Mouse (Mus musculus): ENCODE data around the gene Akap6. TPM values are rescaled to one million over a fixed set of nuclear protein-coding genes. Genes with fewer than 3 reads are reported as not detected.

The Akap6 gene
- total and polyA plus RNA-seq, 3 experiments = 0.12 to 0.42 (median 0.33) TPM

GRCm38 (mm10) chr12:53085789-53086188, 386.6 kb downstream of the Akap6 start:
- no peak overlapping the region for H3K4me2 ChIP-seq (ENCODE audit: insufficient read depth, low read depth, poor library complexity, severe bottlenecking)
- H3K9ac ChIP-seq (ENCODE audit: insufficient read depth, low read depth) = no peak overlapping the region
- dilution Hi-C loops (cut with MboI; ENCODE audit: extremely low pct_ligation_motif_present, extremely low pct_unique_long_range_greater_than_20kb, low sequenced_read_pairs) = no loop called here
- H3K36me3 ChIP-seq (replicated peaks in 1 of 2; ENCODE audit: control insufficient read depth in 1 of 2, insufficient read depth in 1 of 2, low read length in 1 of 2) = no peaks in the 10 kb centered on the region
- in situ Hi-C loops (cut with MboI; ENCODE audit: low pct_ligation_motif_present, low pct_unique_long_range_greater_than_20kb, low sequenced_read_pairs) = no loop called here
- no peaks in the 10 kb centered on the region for H3K27me3 ChIP-seq (replicated peaks)
- DNase-seq (ENCODE audit: extremely low read depth) = no peak
- no peaks in the 10 kb centered on the region for H3K9me3 ChIP-seq (replicated peaks; ENCODE audit: low read length)
- TF ChIP-seq JUND (conservative IDR thresholded peaks at IDR 0.05; ENCODE audit: low read depth, low read length) = no peak
- no peak for TF ChIP-seq HCFC1 (IDR thresholded peaks at IDR 0.05; ENCODE audit: low read depth, low read length)
- no peak for TF ChIP-seq NELFE (IDR thresholded peaks at IDR 0.05; ENCODE audit: low read depth, low read length)
- H3K27ac ChIP-seq (ENCODE audit: insufficient read depth, low read depth) = no peak overlapping the region
- no peak overlapping the region for H3K4me3 ChIP-seq (replicated peaks in 1 of 3; ENCODE audit: low read depth in 2 of 3, low read length in 2 of 3, poor library complexity in 1 of 3)
- H3K4me1 ChIP-seq (ENCODE audit: control insufficient read depth in 1 of 2, insufficient read depth in 2 of 2) = peaks cover 0 to 9% of the 10 kb centered on the region in 2 experiments; a peak in 2 of 4 replicates
- no peaks in the 10 kb centered on the region for H3K79me2 ChIP-seq (replicated peaks; ENCODE audit: control insufficient read depth, extremely low read depth, insufficient read depth, poor library complexity, severe bottlenecking)

DNA sequence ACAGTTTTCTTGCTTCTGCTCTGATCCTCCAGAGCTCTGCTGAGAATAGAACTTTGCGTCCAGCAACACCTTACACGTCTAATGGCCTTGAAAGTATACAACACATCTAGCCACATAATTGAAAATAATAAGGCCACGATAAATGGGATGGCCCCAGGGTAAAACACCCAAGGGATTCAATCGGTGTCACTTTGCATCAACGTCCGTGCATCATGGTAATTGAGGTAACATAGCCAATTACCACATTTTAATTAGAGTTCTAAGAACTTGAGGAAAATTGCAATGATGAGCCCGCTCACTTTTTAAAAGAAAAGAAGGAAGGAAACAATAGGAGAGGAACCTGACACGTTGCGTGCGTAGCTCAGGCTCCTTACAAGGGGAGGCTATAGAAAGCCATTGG, 413.1 kb downstream of the Akap6 start:
- in situ Hi-C loops (cut with MboI; ENCODE audit: low pct_ligation_motif_present, low pct_unique_long_range_greater_than_20kb, low sequenced_read_pairs) = no loop called here
- dilution Hi-C loops (cut with MboI; ENCODE audit: extremely low pct_ligation_motif_present, extremely low pct_unique_long_range_greater_than_20kb, low sequenced_read_pairs) = no loop called here
- Histone ChIP-seq H3K4me3 (replicated peaks in 1 of 3; ENCODE audit: low read depth in 2 of 3, low read length in 2 of 3, poor library complexity in 1 of 3) (no peak overlapping the region), H3K9ac (ENCODE audit: insufficient read depth, low read depth) (no peak overlapping the region), H3K4me2 (ENCODE audit: insufficient read depth, low read depth, poor library complexity, severe bottlenecking) (no peak overlapping the region), H3K27me3 (replicated peaks) (no peaks in the 10 kb centered on the region), H3K27ac (ENCODE audit: insufficient read depth, low read depth) (no peak overlapping the region), H3K9me3 (replicated peaks; ENCODE audit: low read length) (no peaks in the 10 kb centered on the region), H3K4me1 (ENCODE audit: control insufficient read depth in 1 of 2, insufficient read depth in 2 of 2) (no peaks in the 10 kb centered on the region), H3K36me3 (replicated peaks in 1 of 2; ENCODE audit: control insufficient read depth in 1 of 2, insufficient read depth in 1 of 2, low read length in 1 of 2) (no peaks in the 10 kb centered on the region), H3K79me2 (replicated peaks; ENCODE audit: control insufficient read depth, extremely low read depth, insufficient read depth, poor library complexity, severe bottlenecking) (no peaks in the 10 kb centered on the region)
- no peak for DNase-seq (ENCODE audit: extremely low read depth)
- TF ChIP-seq RAD21 (IDR thresholded peaks at IDR 0.05; ENCODE audit: low read depth, low read length) (no peak), MAFK (IDR thresholded peaks at IDR 0.05; ENCODE audit: insufficient replicate concordance, low read length) (no peak), MAX (IDR thresholded peaks at IDR 0.05; ENCODE audit: low read length) (no peak), EP300 (IDR thresholded peaks at IDR 0.05; ENCODE audit: low read length) (no peak), NRF1 (IDR thresholded peaks at IDR 0.05; ENCODE audit: low read depth, low read length) (no peak), ZC3H11A (IDR thresholded peaks at IDR 0.05; ENCODE audit: low read depth, low read length) (no peak), POLR2AphosphoS2 (IDR thresholded peaks at IDR 0.05; ENCODE audit: low read depth, low read length) (no peak), PAX5 (IDR thresholded peaks at IDR 0.05; ENCODE audit: low read length) (no peak), SIN3A (IDR thresholded peaks at IDR 0.05; ENCODE audit: low read length) (no peak), USF1 (IDR thresholded peaks at IDR 0.05; ENCODE audit: low read depth, low read length) (no peak), JUND (conservative IDR thresholded peaks at IDR 0.05; ENCODE audit: low read depth, low read length) (no peak)

- Histone ChIP-seq H3K27me3 (replicated peaks) (no peaks in the 10 kb centered on the region), H3K4me2 (ENCODE audit: insufficient read depth, low read depth, poor library complexity, severe bottlenecking) (no peak overlapping the region), H3K4me1 (ENCODE audit: control insufficient read depth in 1 of 2, insufficient read depth in 2 of 2) (no peaks in the 10 kb centered on the region), H3K36me3 (replicated peaks in 1 of 2; ENCODE audit: control insufficient read depth in 1 of 2, insufficient read depth in 1 of 2, low read length in 1 of 2) (no peaks in the 10 kb centered on the region), H3K9ac (ENCODE audit: insufficient read depth, low read depth) (no peak overlapping the region), H3K4me3 (replicated peaks in 1 of 3; ENCODE audit: low read depth in 2 of 3, low read length in 2 of 3, poor library complexity in 1 of 3) (no peak overlapping the region), H3K79me2 (replicated peaks; ENCODE audit: control insufficient read depth, extremely low read depth, insufficient read depth, poor library complexity, severe bottlenecking) (no peaks in the 10 kb centered on the region), H3K27ac (ENCODE audit: insufficient read depth, low read depth) (no peak overlapping the region), H3K9me3 (replicated peaks; ENCODE audit: low read length) (peaks cover 5% of the 10 kb centered on the region)
- in situ Hi-C loops (cut with MboI; ENCODE audit: low pct_ligation_motif_present, low pct_unique_long_range_greater_than_20kb, low sequenced_read_pairs) (no loop called here), dilution Hi-C loops (cut with MboI; ENCODE audit: extremely low pct_ligation_motif_present, extremely low pct_unique_long_range_greater_than_20kb, low sequenced_read_pairs) (no loop called here)
- DNase-seq (ENCODE audit: extremely low read depth) = no peak
- TF ChIP-seq EP300 (IDR thresholded peaks at IDR 0.05; ENCODE audit: low read length) (no peak), RCOR1 (conservative IDR thresholded peaks at IDR 0.05; ENCODE audit: low read depth, low read length) (no peak), CTCF (conservative IDR thresholded peaks at IDR 0.05 in 1 of 2, IDR thresholded peaks at IDR 0.05 in 1 of 2; ENCODE audit: low read depth in 2 of 2, low read length in 2 of 2) (no peak), KAT2A (IDR thresholded peaks at IDR 0.05; ENCODE audit: insufficient replicate concordance, low read length) (no peak), CHD2 (IDR thresholded peaks at IDR 0.05; ENCODE audit: low read length) (no peak), TCF12 (IDR thresholded peaks at IDR 0.05; ENCODE audit: low read depth, low read length) (no peak), ZC3H11A (IDR thresholded peaks at IDR 0.05; ENCODE audit: low read depth, low read length) (no peak), UBTF (IDR thresholded peaks at IDR 0.05; ENCODE audit: low read depth, low read length) (no peak), RAD21 (IDR thresholded peaks at IDR 0.05; ENCODE audit: low read depth, low read length) (no peak), NRF1 (IDR thresholded peaks at IDR 0.05; ENCODE audit: low read depth, low read length) (no peak), USF1 (IDR thresholded peaks at IDR 0.05; ENCODE audit: low read depth, low read length) (no peak), GABPA (IDR thresholded peaks at IDR 0.05; ENCODE audit: insufficient replicate concordance, low read depth, low read length) (no peak), ZKSCAN1 (IDR thresholded peaks at IDR 0.05; ENCODE audit: borderline replicate concordance, low read depth, low read length) (no peak), PAX5 (IDR thresholded peaks at IDR 0.05; ENCODE audit: low read length) (no peak), SMC3 (IDR thresholded peaks at IDR 0.05; ENCODE audit: low read depth, low read length) (no peak), MAX (IDR thresholded peaks at IDR 0.05; ENCODE audit: low read length) (no peak), SIN3A (IDR thresholded peaks at IDR 0.05; ENCODE audit: low read length) (no peak), CHD1 (IDR thresholded peaks at IDR 0.05; ENCODE audit: low read depth, low read length) (no peak), IRF4 (IDR thresholded peaks at IDR 0.05; ENCODE audit: low read depth, low read length) (no peak)
These were observed 420.2 kb downstream of the Akap6 start for GRCm38 (mm10) chr12:53119352-53119751.
